Mouse (Mus musculus) cerebellum, postnatal 25 days (tissue): ENCODE measurements at regions not wholly inside any gene's neighbourhood (a gene's known extent, or its start where the extent isn't known, plus 50 kb on each side); places are given as distances from the start of the nearest gene placed in this dataset.

ENCODE experiments used
- DNase-seq, 2 experiments: peaks; one replicate each; pipeline ENCODE4 v3.0.0; 2021; ENCODE audit warnings: mixed read lengths in 2 of 2

- no peak for DNase-seq
Measured at GRCm38 (mm10) chr16:88412287-88412686, 94.5 kb downstream of the Cldn17 start.

GRCm38 (mm10) chr16:88408144-88408543 lies 98.6 kb downstream of the Cldn17 start:
- peak in 1 of 2 experiments; percentile 15 for DNase-seq

GRCm38 (mm10) chr16:88404331-88404730 lies 102.4 kb downstream of the Cldn17 start:
- DNase-seq = peak in 1 of 2 experiments; percentile 12

GRCm38 (mm10) chr16:88399881-88400280 lies 106.9 kb downstream of the Cldn17 start:
- peak in 1 of 2 experiments; percentile 6 for DNase-seq

- no peak for DNase-seq
Measured at GRCm38 (mm10) chr16:88392764-88393163, 102.7 kb upstream of the Grik1 start.

- no peak for DNase-seq
Measured at GRCm38 (mm10) chr16:88381605-88382279, 91.7 kb upstream of the Grik1 start.

GRCm38 (mm10) chr16:88375622-88376021 lies 85.6 kb upstream of the Grik1 start:
- DNase-seq = no peak

GRCm38 (mm10) chr16:88374612-88375011 lies 84.5 kb upstream of the Grik1 start:
- DNase-seq = no peak

- peak; percentile 18 to 51 for DNase-seq
Measured at GRCm38 (mm10) chr16:88372034-88372433, 82.0 kb upstream of the Grik1 start.

GRCm38 (mm10) chr16:88368146-88368545 lies 78.1 kb upstream of the Grik1 start:
- DNase-seq = no peak

- no peak for DNase-seq
Measured at GRCm38 (mm10) chr16:88367162-88367561, 77.1 kb upstream of the Grik1 start.

GRCm38 (mm10) chr16:88360081-88360480 lies 70.0 kb upstream of the Grik1 start:
- no peak for DNase-seq
